Mouse (Mus musculus) megakaryocyte, embryonic 14.5 days (primary cell): ENCODE data around the gene Nelfa. TPM values are rescaled to one million over a fixed set of nuclear protein-coding genes. Genes with fewer than 3 reads are reported as not detected.
"Not testable (repeated sequence)": the region's sequence is repeated elsewhere in the genome, so short reads cannot be mapped to it uniquely, and the experiment has no call there.

Experiments
- H3K27me3 ChIP-seq: replicated peaks from 2 replicates; pipeline ENCODE3; 2012; ENCODE audit warnings: inconsistent platforms
- H3K36me3 ChIP-seq: replicated peaks from 2 replicates; pipeline ENCODE3; 2012; ENCODE audit warnings: low read length, inconsistent platforms, mixed read lengths
- H3K4me1 ChIP-seq: 2 replicates; pipeline ENCODE4 v1.6.1; 2012; ENCODE audit warnings: inconsistent platforms
- H3K4me3 ChIP-seq: replicated peaks from 2 replicates; pipeline ENCODE3; 2012; ENCODE audit warnings: moderate library complexity, mild to moderate bottlenecking, inconsistent platforms
- H3K9me3 ChIP-seq: 2 replicates; pipeline ENCODE4 v1.6.1; 2012; ENCODE audit warnings: inconsistent platforms
- FLI1 ChIP-seq: IDR thresholded peaks from 2 replicates; pipeline ENCODE4 v1.6.1; 2012; ENCODE audit warnings: low read length, inconsistent platforms, mixed read lengths
- GATA1 ChIP-seq: IDR thresholded peaks from 3 replicates; pipeline ENCODE4 v1.6.1; 2012; ENCODE audit warnings: mixed read lengths, low read length, inconsistent platforms, borderline replicate concordance
- polyA plus RNA-seq: library from polyadenylated mRNA; stranded (reverse); fragments of >175 nt; gene quantifications from 2 replicates; pipeline ENCODE4 v1.2.3, GENCODE M21; 2012; ENCODE audit warnings: low replicate concordance; ENCODE audit not compliant: insufficient read depth

Gene Nelfa
- polyA plus RNA-seq, 1 experiment: 21.9 TPM

GRCm38 (mm10) chr5:33948314-33948713 is 12.1 kb upstream of the Nelfa start:
- no peak for TF ChIP-seq FLI1
- TF ChIP-seq GATA1: no peak
- no peaks in the 10 kb centered on the region for H3K36me3 ChIP-seq
- H3K4me3 ChIP-seq: no peak overlapping the region
- no peaks in the 10 kb centered on the region for H3K4me1 ChIP-seq
- no peaks in the 10 kb centered on the region for H3K27me3 ChIP-seq
- H3K9me3 ChIP-seq: peaks cover 33% of the 10 kb centered on the region

- not testable (repeated sequence) for H3K27me3 ChIP-seq, H3K36me3 ChIP-seq, H3K4me1 ChIP-seq, H3K4me3 ChIP-seq
- H3K9me3 ChIP-seq: peaks cover 33% of the 10 kb centered on the region
Measured at GRCm38 (mm10) chr5:33947035-33947434, 10.8 kb upstream of the Nelfa start.

DNA sequence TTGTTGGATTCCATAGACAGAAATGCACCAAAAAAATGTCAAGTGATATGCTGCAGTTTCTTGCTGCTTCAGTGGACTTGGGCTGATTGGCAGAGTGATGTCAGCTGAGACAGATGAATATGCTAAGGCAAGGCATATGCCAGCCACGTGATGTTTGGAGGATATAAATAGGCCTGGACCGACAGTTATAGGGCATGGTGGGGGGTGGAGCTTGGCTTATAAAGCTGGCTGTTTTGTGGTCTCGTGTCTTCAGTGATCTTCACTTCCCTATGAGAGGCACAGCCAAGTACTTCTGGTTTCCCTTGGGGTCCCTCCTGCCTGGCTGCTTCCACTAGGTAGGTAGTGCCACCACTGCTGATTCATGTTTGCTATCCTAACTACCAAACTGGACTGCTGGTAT is 2.2 kb upstream of the Nelfa start:
- no peaks in the 10 kb centered on the region for H3K27me3 ChIP-seq
- TF ChIP-seq FLI1 (no peak), GATA1 (no peak)
- H3K4me1 ChIP-seq: peaks cover 40% of the 10 kb centered on the region
- peaks cover 32% of the 10 kb centered on the region for H3K9me3 ChIP-seq
- peaks cover 28% of the 10 kb centered on the region for H3K36me3 ChIP-seq
- H3K4me3 ChIP-seq: no peak overlapping the region

- Histone ChIP-seq H3K4me3 (peak overlapping the region; percentile 100), H3K27me3 (no peaks in the 10 kb centered on the region), H3K36me3 (peaks cover 32% of the 10 kb centered on the region), H3K4me1 (peaks cover 50% of the 10 kb centered on the region), H3K9me3 (peaks cover 26% of the 10 kb centered on the region)
- no peak for TF ChIP-seq GATA1
- no peak for TF ChIP-seq FLI1
Measured at GRCm38 (mm10) chr5:33937230-33937629, 1.0 kb upstream of the Nelfa start.

GRCm38 (mm10) chr5:33935700-33936111 is 507 bp downstream of the Nelfa start:
- TF ChIP-seq GATA1 (no peak), FLI1 (no peak)
- Histone ChIP-seq H3K4me1 (peaks cover 56% of the 10 kb centered on the region), H3K9me3 (peaks cover 17% of the 10 kb centered on the region), H3K4me3 (peak overlapping the region; percentile 100), H3K36me3 (peaks cover 46% of the 10 kb centered on the region), H3K27me3 (no peaks in the 10 kb centered on the region)

- no peaks in the 10 kb centered on the region for H3K27me3 ChIP-seq
- peaks cover 56% of the 10 kb centered on the region for H3K4me1 ChIP-seq
- H3K9me3 ChIP-seq: peaks cover 16% of the 10 kb centered on the region
- H3K4me3 ChIP-seq: peak overlapping the region; percentile 100
- peaks cover 45% of the 10 kb centered on the region for H3K36me3 ChIP-seq
- no peak for TF ChIP-seq GATA1
Measured at GRCm38 (mm10) chr5:33934877-33935276, 1.3 kb downstream of the Nelfa start.

DNA sequence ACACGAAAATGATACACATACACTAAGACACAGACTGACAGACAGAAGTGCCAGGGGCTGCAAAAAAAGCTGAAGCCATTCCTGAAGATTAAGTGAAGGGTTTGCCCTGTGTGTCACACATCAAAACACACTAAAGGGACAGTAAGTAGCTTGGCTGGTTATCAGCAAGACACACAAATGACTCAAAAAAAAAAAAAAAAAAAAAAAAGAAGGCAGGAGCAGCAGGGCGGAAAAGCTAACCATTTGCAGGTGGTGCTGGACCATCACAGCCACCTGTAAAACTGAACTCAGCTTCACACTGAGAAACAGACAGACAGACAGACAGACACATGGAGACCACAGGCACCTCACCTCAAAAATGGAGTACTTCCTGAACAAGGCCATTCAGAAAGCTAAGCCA is 2.1 kb downstream of the Nelfa start:
- H3K9me3 ChIP-seq: peaks cover 18% of the 10 kb centered on the region
- TF ChIP-seq FLI1: no peak
- TF ChIP-seq GATA1: no peak
- H3K4me3 ChIP-seq: peak overlapping the region; percentile 100

DNA sequence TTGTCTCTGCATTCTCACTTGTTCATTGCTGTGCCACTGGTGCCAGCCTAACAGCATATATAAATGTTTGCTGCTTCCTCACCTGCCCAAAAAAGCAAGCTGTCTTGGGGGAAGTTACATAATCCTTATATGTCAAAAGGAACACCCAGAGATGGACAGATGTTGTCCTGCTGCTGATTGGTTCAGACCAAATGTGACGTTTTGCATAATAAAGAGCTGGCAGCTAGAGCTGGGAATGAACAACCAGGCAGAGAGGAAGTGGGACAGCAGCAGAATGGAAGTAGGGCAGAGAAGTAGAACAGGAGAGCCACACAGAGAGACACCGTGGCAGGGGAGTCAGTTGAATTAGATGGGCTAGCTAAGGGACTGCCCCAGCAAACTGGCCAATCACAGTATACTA is 3.8 kb downstream of the Nelfa start:
- H3K4me3 ChIP-seq: no peak overlapping the region
- H3K4me1 ChIP-seq: peaks cover 42% of the 10 kb centered on the region
- H3K36me3 ChIP-seq: peaks cover 50% of the 10 kb centered on the region
- TF ChIP-seq FLI1 (no peak), GATA1 (no peak)
- peaks cover 19% of the 10 kb centered on the region for H3K9me3 ChIP-seq
- H3K27me3 ChIP-seq: no peaks in the 10 kb centered on the region

More for the DNA sequence above, 2.1 kb downstream of the Nelfa start:
- Histone ChIP-seq H3K36me3 (peaks cover 45% of the 10 kb centered on the region), H3K27me3 (no peaks in the 10 kb centered on the region), H3K4me1 (peaks cover 56% of the 10 kb centered on the region)

- no peak overlapping the region for H3K4me3 ChIP-seq
- TF ChIP-seq FLI1 (no peak), GATA1 (no peak)
Measured at GRCm38 (mm10) chr5:33926170-33926569, 10.0 kb downstream of the Nelfa start.

GRCm38 (mm10) chr5:33922566-33922965 is 13.6 kb downstream of the Nelfa start:
- H3K27me3 ChIP-seq: no peaks in the 10 kb centered on the region
- peaks cover 77% of the 10 kb centered on the region for H3K36me3 ChIP-seq
- TF ChIP-seq FLI1 (no peak), GATA1 (no peak)
- no peak overlapping the region for H3K4me3 ChIP-seq
- peaks cover 53% of the 10 kb centered on the region for H3K4me1 ChIP-seq
- H3K9me3 ChIP-seq: no peaks in the 10 kb centered on the region

More at GRCm38 (mm10) chr5:33926170-33926569, 10.0 kb downstream of the Nelfa start:
- Histone ChIP-seq H3K27me3 (no peaks in the 10 kb centered on the region), H3K9me3 (peaks cover 19% of the 10 kb centered on the region), H3K4me1 (peaks cover 32% of the 10 kb centered on the region), H3K36me3 (peaks cover 76% of the 10 kb centered on the region)

DNA sequence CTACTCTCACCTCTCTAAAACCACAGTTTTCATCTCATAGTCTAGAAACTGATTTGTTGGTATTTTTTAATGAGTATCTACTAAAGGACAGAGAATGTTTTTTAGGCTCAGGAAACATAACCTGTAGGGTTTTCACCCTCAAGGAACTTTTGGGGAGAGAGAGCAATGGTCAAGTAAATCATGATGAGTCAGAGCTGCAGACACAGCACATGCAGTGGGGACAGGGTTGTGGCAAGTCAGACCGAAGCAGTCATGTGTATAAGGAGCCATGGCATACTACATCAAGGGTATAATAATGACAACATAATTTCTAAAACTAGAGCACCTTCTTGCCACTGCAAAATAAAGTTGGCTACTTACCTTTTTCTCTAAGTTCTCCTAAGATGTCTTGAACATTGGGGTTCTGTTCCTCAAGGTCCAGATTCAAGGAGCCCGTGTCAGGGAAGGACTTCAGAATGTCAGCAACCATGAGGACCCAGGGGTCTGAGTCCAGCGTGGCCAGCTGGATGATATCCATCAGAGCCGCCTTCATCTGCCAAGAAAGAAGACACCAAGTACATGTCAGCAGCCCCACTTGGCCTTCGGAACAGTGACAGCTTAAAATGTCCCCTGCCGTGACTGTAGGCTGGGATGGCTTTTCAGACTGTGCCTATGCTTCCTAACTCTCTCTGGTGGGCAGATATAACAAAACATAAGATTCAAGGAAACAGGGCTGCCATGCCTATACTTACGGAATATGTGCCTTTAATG is 14.6 kb downstream of the Nelfa start:
- TF ChIP-seq FLI1 (no peak), GATA1 (no peak)
- Histone ChIP-seq H3K9me3 (no peaks in the 10 kb centered on the region), H3K27me3 (no peaks in the 10 kb centered on the region), H3K4me3 (peak overlapping the region; percentile 16), H3K4me1 (peaks cover 53% of the 10 kb centered on the region), H3K36me3 (peaks cover 79% of the 10 kb centered on the region)
